Mouse (Mus musculus) embryo, embryonic 11 days (tissue): ENCODE data around the gene Prmt8.

Experiments used
- DNase-seq: peaks from one replicate; pipeline ENCODE4 v3.0.0-alpha.2; 2015

Gene Prmt8

GRCm38 (mm10) chr6:127739921-127740320 lies 29.4 kb downstream of the Prmt8 start:
- DNase-seq = no peak

GRCm38 (mm10) chr6:127735130-127735981 lies 33.9 kb downstream of the Prmt8 start:
- peak; percentile 41 for DNase-seq

GRCm38 (mm10) chr6:127723126-127723525 lies 46.1 kb downstream of the Prmt8 start:
- peak; percentile 20 for DNase-seq

- no peak for DNase-seq
These were observed 49.4 kb downstream of the Prmt8 start for GRCm38 (mm10) chr6:127719875-127720274.

- peak; percentile 69 for DNase-seq
These were observed 51.8 kb downstream of the Prmt8 start for GRCm38 (mm10) chr6:127717239-127718137.

- no peak for DNase-seq
These were observed 53.8 kb downstream of the Prmt8 start for GRCm38 (mm10) chr6:127715428-127715827.

- DNase-seq = no peak
These were observed 54.4 kb downstream of the Prmt8 start for GRCm38 (mm10) chr6:127714906-127715305.

GRCm38 (mm10) chr6:127708218-127708628 lies 61.0 kb downstream of the Prmt8 start:
- peak; percentile 33 for DNase-seq

- DNase-seq = peak; percentile 81
These were observed 68.1 kb downstream of the Prmt8 start for GRCm38 (mm10) chr6:127701036-127701783.

GRCm38 (mm10) chr6:127693681-127694080 lies 75.6 kb downstream of the Prmt8 start:
- DNase-seq = no peak

GRCm38 (mm10) chr6:127692298-127692697 lies 77.0 kb downstream of the Prmt8 start:
- DNase-seq = no peak

- DNase-seq = no peak
These were observed 82.0 kb downstream of the Prmt8 start for GRCm38 (mm10) chr6:127687181-127687860.

GRCm38 (mm10) chr6:127684981-127685380 lies 84.3 kb downstream of the Prmt8 start:
- DNase-seq = no peak

- no peak for DNase-seq
These were observed 85.7 kb downstream of the Prmt8 start for GRCm38 (mm10) chr6:127683561-127683960.

GRCm38 (mm10) chr6:127680784-127681183 lies 88.5 kb downstream of the Prmt8 start:
- DNase-seq = no peak

- DNase-seq = no peak
These were observed 90.3 kb downstream of the Prmt8 start for GRCm38 (mm10) chr6:127678998-127679397.

GRCm38 (mm10) chr6:127678320-127678719 lies 91.0 kb downstream of the Prmt8 start:
- no peak for DNase-seq

GRCm38 (mm10) chr6:127676866-127677265 lies 92.4 kb downstream of the Prmt8 start:
- peak; percentile 16 for DNase-seq

- no peak for DNase-seq
These were observed 97.2 kb downstream of the Prmt8 start for GRCm38 (mm10) chr6:127672071-127672470.

GRCm38 (mm10) chr6:127670031-127670430 lies 99.2 kb downstream of the Prmt8 start:
- no peak for DNase-seq

- peak; percentile 28 for DNase-seq
These were observed 100.0 kb downstream of the Prmt8 start for GRCm38 (mm10) chr6:127669313-127669712.

- no peak for DNase-seq
These were observed 106.0 kb downstream of the Prmt8 start for GRCm38 (mm10) chr6:127663263-127663662.
